Mouse (Mus musculus) hindbrain, embryonic 14.5 days (tissue): Measurements from ENCODE around the gene Slc20a1. TPM values are rescaled to one million over a fixed set of nuclear protein-coding genes. Genes with fewer than 3 reads are reported as not detected.

Experiments
- ATAC-seq: fragments of 200-750 bp; cut with Nextera tagmentation; 2 replicates; pipeline ENCODE4 v1.8.0; 2017; ENCODE audit warnings: moderate number of reproducible peaks, mild to moderate bottlenecking, moderate TSS enrichment, moderate library complexity; ENCODE audit not compliant: low FRiP score
- DNase-seq: peaks from one replicate; pipeline ENCODE4 v3.0.0-alpha.2; 2015; ENCODE audit warnings: low spot score
- H3K27ac ChIP-seq: fragments of 300-500 bp; sonication (generic); 2 replicates; pipeline ENCODE4 v1.5.1; 2014; ENCODE audit warnings: mild to moderate bottlenecking, moderate library complexity
- H3K27me3 ChIP-seq: fragments of 300-500 bp; sonication (generic); 2 replicates; pipeline ENCODE4 v1.6.1; 2014; ENCODE audit warnings: mild to moderate bottlenecking, low read length, mixed read lengths; ENCODE audit not compliant: control insufficient read depth, insufficient read depth
- H3K36me3 ChIP-seq: fragments of 300-500 bp; sonication (generic); replicated peaks from 2 replicates; pipeline ENCODE4 v1.6.1; 2014; ENCODE audit not compliant: control insufficient read depth, insufficient read depth
- H3K4me1 ChIP-seq: fragments of 300-500 bp; sonication (generic); replicated peaks from 2 replicates; pipeline ENCODE4 v1.6.1; 2014; ENCODE audit warnings: antibody characterized with exemption, low read length, mixed read lengths; ENCODE audit not compliant: control insufficient read depth, insufficient read depth
- H3K4me2 ChIP-seq: fragments of 300-500 bp; sonication (generic); replicated peaks from 2 replicates; pipeline ENCODE4 v1.6.1; 2014; ENCODE audit warnings: mild to moderate bottlenecking, moderate library complexity
- H3K4me3 ChIP-seq: fragments of 300-500 bp; sonication (generic); replicated peaks from 2 replicates; pipeline ENCODE4 v1.5.1; 2014; ENCODE audit warnings: mild to moderate bottlenecking, low read length
- H3K9ac ChIP-seq: fragments of 300-500 bp; sonication (generic); 2 replicates; pipeline ENCODE4 v1.6.1; 2014
- H3K9me3 ChIP-seq: fragments of 300-500 bp; sonication (generic); 2 replicates; pipeline ENCODE4 v1.6.1; 2016; ENCODE audit warnings: low read length; ENCODE audit not compliant: control insufficient read depth
- WGBS: fragments of 180-500 bp; shearing (Covaris S2); extraction: QIAGEN DNeasy Blood & Tissue Kit; methylation state at CpG from one replicate; pipeline ENCODE4 v1.1.7; 2014; 5-methylcytosine and 5-hydroxymethylcytosine counted together
- polyA plus RNA-seq: library from polyadenylated mRNA; unstranded; fragments of >200 nt; fragmentation: Nextera tagmentation; extraction: Ambion mirVana; gene quantifications from 2 replicates; pipeline ENCODE4 v1.2.1, GENCODE M21; 2014

Gene Slc20a1
- polyA plus RNA-seq, 1 experiment from 2014 or later: 50.7 TPM

DNA sequence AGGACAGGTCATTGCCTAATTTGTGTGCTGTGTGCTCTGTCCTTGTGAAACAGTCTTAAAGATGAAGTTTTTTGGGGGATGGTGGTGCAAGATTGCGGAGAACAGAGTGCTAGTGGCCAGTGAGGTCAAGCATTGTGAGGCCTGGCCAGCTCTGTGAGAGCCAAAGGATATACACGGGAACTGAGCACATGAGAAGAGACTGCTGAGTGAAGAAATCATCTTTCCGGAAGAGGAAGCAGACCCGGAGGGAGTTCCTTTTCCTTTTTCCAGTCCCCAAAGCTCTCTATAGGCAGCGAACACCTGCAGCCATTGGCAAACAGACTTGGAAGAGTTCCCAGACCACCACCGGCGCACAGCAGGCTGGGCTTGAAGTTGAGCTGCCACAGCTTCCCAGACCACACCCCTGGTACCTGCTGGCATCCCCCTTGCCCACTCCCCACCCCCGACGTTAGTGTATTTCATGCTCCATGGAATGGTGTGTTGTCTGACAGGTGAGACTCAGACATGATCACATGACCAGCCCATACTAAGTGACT lies 22.6 kb downstream of the Slc20a1 start:
- no peak overlapping the region for H3K4me3 ChIP-seq
- no peaks in the 10 kb centered on the region for H3K4me1 ChIP-seq
- DNase-seq (no peak), ATAC-seq (no peak)
- H3K27me3 ChIP-seq: no peaks in the 10 kb centered on the region
- no peak overlapping the region for H3K4me2 ChIP-seq
- H3K9ac ChIP-seq: no peak overlapping the region
- WGBS: 78% methylated on average over 9 of the region's 9 CpGs
- no peaks in the 10 kb centered on the region for H3K9me3 ChIP-seq
- H3K27ac ChIP-seq: no peak overlapping the region
- H3K36me3 ChIP-seq: no peaks in the 10 kb centered on the region

DNA sequence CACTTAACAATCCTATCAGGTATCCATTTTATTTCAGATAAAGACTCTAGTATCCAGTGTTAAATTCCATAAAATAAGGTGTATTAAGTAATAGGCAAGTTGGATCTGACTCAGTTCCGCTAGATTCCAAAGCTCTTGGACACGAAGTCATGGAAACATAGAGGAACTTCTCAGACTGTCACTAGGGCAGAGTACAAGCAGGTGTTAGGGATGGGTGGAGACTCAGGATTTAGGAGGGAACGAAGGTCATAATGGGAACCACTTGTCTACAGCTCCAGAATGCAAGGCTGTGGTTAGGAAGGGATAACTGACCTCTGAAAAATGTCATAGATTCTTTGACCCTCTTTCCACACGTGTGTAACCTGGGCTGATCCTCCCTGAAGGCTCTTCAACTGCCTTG lies 25.6 kb downstream of the Slc20a1 start:
- 84% methylated on average over 4 of the region's 4 CpGs for WGBS
- no peaks in the 10 kb centered on the region for H3K4me1 ChIP-seq
- no peaks in the 10 kb centered on the region for H3K9me3 ChIP-seq
- H3K4me2 ChIP-seq: no peak overlapping the region
- H3K27me3 ChIP-seq: no peaks in the 10 kb centered on the region
- no peaks in the 10 kb centered on the region for H3K36me3 ChIP-seq
- H3K9ac ChIP-seq: no peak overlapping the region
- DNase-seq (no peak), ATAC-seq (no peak)
- no peak overlapping the region for H3K27ac ChIP-seq
- H3K4me3 ChIP-seq: no peak overlapping the region

DNA sequence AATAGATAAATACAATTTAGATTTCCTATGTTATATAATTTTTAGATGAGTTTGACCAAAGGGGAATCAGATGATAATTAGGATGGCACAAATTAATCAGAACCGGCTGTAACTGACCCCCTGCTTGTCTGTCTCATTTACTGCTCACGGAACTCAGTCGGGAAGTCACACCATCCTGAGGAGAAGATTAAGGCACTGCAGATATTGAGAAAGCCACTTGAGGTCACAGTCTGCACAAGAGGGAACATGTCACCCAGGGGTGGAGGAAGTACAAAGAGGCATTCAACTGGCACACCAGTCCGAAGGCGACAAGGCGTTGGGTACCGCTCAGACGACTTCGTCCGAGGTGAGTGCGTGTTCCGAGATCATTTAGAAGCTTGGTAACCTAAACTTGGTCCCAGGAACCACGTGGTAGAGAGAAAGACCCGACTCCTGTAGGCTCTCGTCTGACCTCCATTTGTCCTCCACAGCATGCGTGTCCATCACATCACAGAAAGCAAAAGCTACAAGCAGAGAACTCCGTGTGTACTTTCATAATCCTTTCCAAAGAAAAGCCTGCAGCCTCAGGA lies 26.8 kb downstream of the Slc20a1 start:
- ATAC-seq: no peak
- no peaks in the 10 kb centered on the region for H3K27me3 ChIP-seq
- 75% methylated on average over 17 of the region's 17 CpGs for WGBS
- H3K4me1 ChIP-seq: no peaks in the 10 kb centered on the region
- no peak overlapping the region for H3K4me2 ChIP-seq
- DNase-seq: no peak
- no peaks in the 10 kb centered on the region for H3K36me3 ChIP-seq
- H3K4me3 ChIP-seq: no peak overlapping the region
- H3K9me3 ChIP-seq: no peaks in the 10 kb centered on the region
- H3K9ac ChIP-seq: no peak overlapping the region
- H3K27ac ChIP-seq: no peak overlapping the region

DNA sequence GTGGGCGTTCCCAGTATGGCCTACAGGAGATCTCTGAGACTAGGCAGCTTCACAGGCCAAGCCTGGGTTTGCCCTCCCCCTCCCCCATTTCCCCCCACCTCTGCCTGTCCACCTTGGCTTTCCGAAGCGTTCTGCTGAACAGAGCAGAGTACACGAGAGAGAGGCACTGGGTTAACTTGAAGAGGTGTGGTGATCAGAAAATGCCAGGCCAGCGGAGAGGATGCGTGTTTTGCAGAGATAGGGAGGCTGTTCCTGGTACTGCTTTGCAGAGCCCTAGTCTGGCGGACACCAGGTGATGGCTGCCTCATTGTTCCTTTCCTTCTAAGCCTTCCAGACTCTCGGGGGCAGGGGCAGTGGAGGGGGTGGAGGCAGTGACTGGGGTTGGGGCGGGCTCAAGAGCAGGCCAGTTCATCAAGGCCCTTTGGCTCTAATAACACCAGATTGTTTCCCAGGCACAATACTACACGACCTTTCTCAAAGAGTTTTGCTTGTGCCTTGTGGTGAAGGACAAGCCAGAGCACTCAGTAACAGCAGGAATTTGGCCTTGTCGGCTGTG lies 27.8 kb downstream of the Slc20a1 start:
- 73% methylated on average over 11 of the region's 11 CpGs for WGBS

DNA sequence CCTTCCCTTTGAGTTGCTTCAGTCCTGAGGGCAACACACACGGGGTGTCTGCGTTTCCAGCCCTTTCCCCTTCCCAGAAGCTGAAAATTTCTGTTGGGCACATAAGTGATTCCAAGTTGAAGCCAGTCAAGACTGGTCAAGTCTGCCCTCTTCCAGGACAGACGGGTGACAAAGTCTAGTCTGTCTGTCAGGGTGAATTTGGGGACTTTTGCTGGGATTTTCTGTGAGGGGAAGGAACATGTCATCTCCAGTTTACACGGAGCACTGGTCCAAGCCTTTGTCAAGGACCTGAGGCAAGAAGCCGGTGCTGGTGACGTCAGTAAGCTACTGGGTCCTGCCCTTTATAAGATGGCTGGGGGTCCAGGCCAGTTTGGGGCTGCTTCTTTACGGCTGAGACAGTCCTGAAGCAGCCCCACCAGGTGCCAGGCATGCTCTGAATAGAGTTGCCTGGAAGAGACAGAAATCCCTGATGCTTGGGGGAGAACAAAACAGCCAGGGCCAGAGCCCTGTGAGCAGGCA lies 28.5 kb downstream of the Slc20a1 start:
- H3K4me2 ChIP-seq: no peak overlapping the region
- DNase-seq (no peak), ATAC-seq (no peak)
- H3K27ac ChIP-seq: no peak overlapping the region
- H3K9ac ChIP-seq: no peak overlapping the region
- WGBS: 82% methylated on average over 7 of the region's 7 CpGs
- no peaks in the 10 kb centered on the region for H3K4me1 ChIP-seq
- no peaks in the 10 kb centered on the region for H3K9me3 ChIP-seq
- no peaks in the 10 kb centered on the region for H3K27me3 ChIP-seq
- no peak overlapping the region for H3K4me3 ChIP-seq
- no peaks in the 10 kb centered on the region for H3K36me3 ChIP-seq

More for the DNA sequence above, 27.8 kb downstream of the Slc20a1 start:
- no peaks in the 10 kb centered on the region for H3K4me1 ChIP-seq
- no peaks in the 10 kb centered on the region for H3K27me3 ChIP-seq
- no peak for DNase-seq
- no peak for ATAC-seq
- no peaks in the 10 kb centered on the region for H3K9me3 ChIP-seq
- no peak overlapping the region for H3K9ac ChIP-seq
- H3K27ac ChIP-seq: no peak overlapping the region
- no peak overlapping the region for H3K4me2 ChIP-seq
- no peak overlapping the region for H3K4me3 ChIP-seq
- no peaks in the 10 kb centered on the region for H3K36me3 ChIP-seq

DNA sequence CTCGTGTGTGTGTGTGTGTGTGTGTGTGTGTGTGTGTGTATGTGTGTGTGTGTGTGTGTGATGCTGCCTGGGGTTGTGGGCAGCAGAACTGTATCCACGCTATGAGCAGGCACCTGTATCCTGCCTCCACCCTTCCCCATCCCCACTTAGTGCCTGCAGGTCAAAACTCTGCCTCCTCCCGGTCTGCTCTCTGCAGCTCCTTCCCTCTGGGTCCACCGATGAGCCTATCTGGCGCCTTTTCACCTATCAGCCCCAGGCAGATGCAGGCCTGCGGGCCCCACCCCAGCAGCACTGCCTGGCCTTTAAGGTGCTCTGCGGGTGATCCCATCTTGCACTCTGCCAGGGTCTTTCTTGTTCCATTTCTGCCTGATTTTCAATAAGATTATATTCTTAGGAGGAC lies 29.1 kb downstream of the Slc20a1 start:
- Histone ChIP-seq H3K9ac (no peak overlapping the region), H3K27ac (no peak overlapping the region), H3K4me3 (no peak overlapping the region), H3K4me2 (no peak overlapping the region), H3K4me1 (no peaks in the 10 kb centered on the region), H3K27me3 (no peaks in the 10 kb centered on the region), H3K36me3 (no peaks in the 10 kb centered on the region), H3K9me3 (no peaks in the 10 kb centered on the region)
- ATAC-seq (no peak), DNase-seq (no peak)
- 91% methylated on average over 6 of the region's 7 CpGs for WGBS

DNA sequence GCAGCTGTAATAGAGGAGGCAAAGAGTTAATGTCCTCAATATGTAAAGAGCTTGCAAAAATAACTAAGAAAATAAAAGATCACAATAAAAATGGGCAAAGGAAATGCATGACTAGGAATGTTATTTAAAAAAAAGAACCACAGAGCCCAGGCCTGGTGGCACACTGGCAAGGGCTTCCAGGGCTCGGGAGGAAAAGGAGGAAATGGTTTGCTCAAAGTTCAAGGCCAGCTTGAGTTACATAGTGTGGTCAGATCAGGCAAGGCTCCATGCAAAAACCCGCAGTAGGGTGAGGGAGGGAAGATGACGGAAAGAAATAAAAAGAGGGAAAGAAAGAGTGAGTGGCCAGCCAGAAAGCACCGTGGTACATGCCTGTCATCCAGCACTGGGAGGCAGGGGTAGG lies 30.0 kb downstream of the Slc20a1 start:
- Histone ChIP-seq H3K9me3 (no peaks in the 10 kb centered on the region), H3K9ac (no peak overlapping the region), H3K4me3 (no peak overlapping the region), H3K4me2 (no peak overlapping the region), H3K27ac (no peak overlapping the region), H3K4me1 (no peaks in the 10 kb centered on the region), H3K36me3 (no peaks in the 10 kb centered on the region), H3K27me3 (no peaks in the 10 kb centered on the region)
- DNase-seq (no peak), ATAC-seq (no peak)
- WGBS: 89% methylated on average over 4 of the region's 4 CpGs

DNA sequence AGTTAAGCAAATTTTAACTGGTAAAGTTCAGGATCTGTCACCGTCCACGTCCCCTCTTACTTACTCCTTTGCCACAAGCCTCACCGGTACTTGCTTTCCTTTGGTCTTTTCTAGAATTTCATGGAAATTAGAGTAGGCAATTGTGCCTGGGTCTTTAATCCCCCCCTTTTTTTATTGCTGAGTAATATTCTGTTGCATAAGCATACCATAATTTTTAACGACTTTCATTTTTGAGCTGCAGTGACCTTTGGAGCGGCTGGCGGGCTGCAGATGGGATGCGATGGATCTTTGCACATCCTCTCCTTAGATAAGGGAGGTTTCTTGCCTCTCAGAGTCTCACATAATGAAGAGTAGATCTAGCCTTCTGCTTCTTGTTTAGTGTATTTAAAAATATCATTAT lies 30.8 kb downstream of the Slc20a1 start:
- Histone ChIP-seq H3K9me3 (no peaks in the 10 kb centered on the region), H3K9ac (no peak overlapping the region), H3K27me3 (no peaks in the 10 kb centered on the region), H3K4me2 (no peak overlapping the region), H3K4me1 (no peaks in the 10 kb centered on the region), H3K36me3 (no peaks in the 10 kb centered on the region), H3K4me3 (no peak overlapping the region), H3K27ac (no peak overlapping the region)
- no peak for ATAC-seq
- 95% methylated on average over 7 of the region's 7 CpGs for WGBS
- DNase-seq: no peak

DNA sequence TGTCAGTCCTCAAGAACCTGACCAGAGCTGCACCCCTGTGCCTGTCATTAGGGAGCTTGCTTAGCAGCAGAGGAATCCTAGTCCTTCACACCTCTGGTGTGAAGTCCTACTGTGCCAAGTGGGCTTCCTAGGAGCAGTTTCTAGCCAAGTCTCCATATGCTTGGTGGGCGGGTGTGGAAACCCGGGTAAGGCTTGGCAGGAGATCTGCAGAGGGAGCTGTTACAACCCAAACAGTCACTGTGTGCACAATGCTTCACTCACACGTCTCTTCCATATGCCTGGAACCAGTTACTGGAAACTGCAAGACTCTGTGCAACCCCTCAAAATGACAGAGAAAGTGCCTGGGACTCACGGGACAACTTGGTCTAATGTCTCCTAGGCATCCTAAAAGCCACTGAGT lies 33.5 kb downstream of the Slc20a1 start:
- no peak overlapping the region for H3K4me3 ChIP-seq
- no peak overlapping the region for H3K27ac ChIP-seq
- WGBS: 61% methylated on average over 4 of the region's 4 CpGs
- H3K9ac ChIP-seq: no peak overlapping the region
- no peak overlapping the region for H3K4me2 ChIP-seq
- H3K36me3 ChIP-seq: no peaks in the 10 kb centered on the region
- H3K9me3 ChIP-seq: no peaks in the 10 kb centered on the region
- DNase-seq (no peak), ATAC-seq (no peak)
- H3K4me1 ChIP-seq: no peaks in the 10 kb centered on the region
- H3K27me3 ChIP-seq: no peaks in the 10 kb centered on the region
